Mouse (Mus musculus) CH12.LX (cell line): ENCODE measurements around the gene Meis2. TPM values are rescaled to one million over a fixed set of nuclear protein-coding genes. Genes with fewer than 3 reads are reported as not detected.

Source experiments
- DNase-seq: peaks from one replicate; pipeline ENCODE4 v3.0.0-alpha.2; 2013; ENCODE audit errors: extremely low read depth
- H3K27ac ChIP-seq: 2 replicates; pipeline ENCODE4 v1.5.1; 2012; ENCODE audit warnings: low read depth, mild to moderate bottlenecking, control low read depth, moderate library complexity; ENCODE audit not compliant: insufficient read depth
- H3K27me3 ChIP-seq: replicated peaks from 2 replicates; pipeline ENCODE3; 2012; ENCODE audit warnings: inconsistent platforms
- H3K36me3 ChIP-seq, 2 experiments: replicated peaks in 1 of 2; 2 replicates each; pipeline versions ENCODE3 to v1.6.1; 2012; ENCODE audit warnings: inconsistent platforms in 1 of 2, low read length in 1 of 2, mild to moderate bottlenecking in 1 of 2, mixed read lengths in 1 of 2, moderate library complexity in 1 of 2; ENCODE audit not compliant: control insufficient read depth in 1 of 2, insufficient read depth in 1 of 2
- H3K4me1 ChIP-seq, 2 experiments: 2 replicates each; pipeline ENCODE4 v1.6.1; 2012; ENCODE audit warnings: inconsistent platforms in 1 of 2, moderate library complexity in 1 of 2; ENCODE audit not compliant: insufficient read depth in 2 of 2, control insufficient read depth in 1 of 2
- H3K4me2 ChIP-seq: 2 replicates; pipeline ENCODE4 v1.6.1; 2012; ENCODE audit warnings: low read depth, mild to moderate bottlenecking, control low read depth; ENCODE audit not compliant: poor library complexity, insufficient read depth, severe bottlenecking
- H3K4me3 ChIP-seq, 3 experiments: fragments of 150-350 bp in 1 of 3; sonication (generic) in 1 of 3; replicated peaks in 1 of 3; 2 replicates each; pipeline versions ENCODE3 to v1.5.1; 2011 to 2012; ENCODE audit warnings: low read depth in 2 of 3, low read length in 2 of 3, mild to moderate bottlenecking in 2 of 3, moderate library complexity in 2 of 3, control low read depth in 1 of 3, improper control_type of control experiment in 1 of 3, inconsistent platforms in 1 of 3, mixed read lengths in 1 of 3; ENCODE audit not compliant: poor library complexity in 1 of 3
- H3K79me2 ChIP-seq: replicated peaks from 2 replicates; pipeline ENCODE4 v1.6.1; 2012; ENCODE audit warnings: mild to moderate bottlenecking, moderate library complexity; ENCODE audit not compliant: control insufficient read depth, poor library complexity, insufficient read depth, severe bottlenecking; ENCODE audit errors: extremely low read depth
- H3K9ac ChIP-seq: 2 replicates; pipeline ENCODE4 v1.6.1; 2012; ENCODE audit warnings: low read depth, mild to moderate bottlenecking, control low read depth, moderate library complexity; ENCODE audit not compliant: insufficient read depth
- H3K9me3 ChIP-seq: replicated peaks from 2 replicates; pipeline ENCODE3; 2012; ENCODE audit warnings: low read length, inconsistent platforms, mixed read lengths
- CHD1 ChIP-seq: IDR thresholded peaks from 2 replicates; pipeline ENCODE4 v1.6.1; 2012; ENCODE audit warnings: low read depth, low read length, improper control_type of control experiment, inconsistent platforms
- CHD2 ChIP-seq: IDR thresholded peaks from 2 replicates; pipeline ENCODE4 v1.6.1; 2011; ENCODE audit warnings: low read length, improper control_type of control experiment
- CTCF ChIP-seq, 2 experiments: IDR thresholded peaks in 1 of 2; conservative IDR thresholded peaks in 1 of 2; 2 replicates each; pipeline ENCODE4 v1.5.1; 2011 to 2012; ENCODE audit warnings: low read depth in 2 of 2, low read length in 2 of 2, improper control_type of control experiment in 1 of 2, inconsistent platforms in 1 of 2, mild to moderate bottlenecking in 1 of 2, moderate library complexity in 1 of 2
- E2F4 ChIP-seq: IDR thresholded peaks from 2 replicates; pipeline ENCODE4 v1.6.1; 2011; ENCODE audit warnings: low read depth, low read length, improper control_type of control experiment; ENCODE audit not compliant: insufficient replicate concordance
- EP300 ChIP-seq: IDR thresholded peaks from 2 replicates; pipeline ENCODE4 v1.6.1; 2011; ENCODE audit warnings: low read length, improper control_type of control experiment
- GABPA ChIP-seq: IDR thresholded peaks from 2 replicates; pipeline ENCODE4 v1.6.1; 2012; ENCODE audit warnings: low read depth, low read length, improper control_type of control experiment, inconsistent platforms; ENCODE audit not compliant: insufficient replicate concordance
- IRF4 ChIP-seq: IDR thresholded peaks from 2 replicates; pipeline ENCODE4 v1.6.1; 2014; ENCODE audit warnings: low read depth, mild to moderate bottlenecking, inconsistent platforms, low read length, improper control_type of control experiment
- JUN ChIP-seq: IDR thresholded peaks from 2 replicates; pipeline ENCODE4 v1.6.1; 2011; ENCODE audit warnings: low read depth, mild to moderate bottlenecking, low read length, improper control_type of control experiment, moderate library complexity; ENCODE audit not compliant: insufficient read depth
- JUND ChIP-seq: conservative IDR thresholded peaks from 2 replicates; pipeline ENCODE4 v1.6.1; 2011; ENCODE audit warnings: low read depth, low read length, improper control_type of control experiment
- MAFK ChIP-seq: IDR thresholded peaks from 2 replicates; pipeline ENCODE4 v1.6.1; 2011; ENCODE audit warnings: low read length, improper control_type of control experiment; ENCODE audit not compliant: insufficient replicate concordance
- MAX ChIP-seq: IDR thresholded peaks from 2 replicates; pipeline ENCODE4 v1.6.1; 2011; ENCODE audit warnings: low read length, improper control_type of control experiment
- MXI1 ChIP-seq: IDR thresholded peaks from 2 replicates; pipeline ENCODE4 v1.6.1; 2011; ENCODE audit warnings: mild to moderate bottlenecking, low read depth, low read length, improper control_type of control experiment
- NELFE ChIP-seq: IDR thresholded peaks from 2 replicates; pipeline ENCODE4 v1.6.1; 2011; ENCODE audit warnings: low read depth, low read length, improper control_type of control experiment
- NRF1 ChIP-seq: IDR thresholded peaks from 2 replicates; pipeline ENCODE4 v1.6.1; 2014; ENCODE audit warnings: low read depth, mild to moderate bottlenecking, inconsistent platforms, low read length, improper control_type of control experiment, moderate library complexity
- POLR2AphosphoS2 ChIP-seq: IDR thresholded peaks from 2 replicates; pipeline ENCODE4 v1.6.1; 2011; ENCODE audit warnings: low read depth, low read length, improper control_type of control experiment
- RCOR1 ChIP-seq: conservative IDR thresholded peaks from 2 replicates; pipeline ENCODE4 v1.6.1; 2012; ENCODE audit warnings: low read depth, mild to moderate bottlenecking, inconsistent platforms, low read length, improper control_type of control experiment
- SIN3A ChIP-seq: IDR thresholded peaks from 2 replicates; pipeline ENCODE4 v1.6.1; 2012; ENCODE audit warnings: low read length, improper control_type of control experiment, inconsistent platforms
- TCF12 ChIP-seq: IDR thresholded peaks from 2 replicates; pipeline ENCODE4 v1.6.1; 2014; ENCODE audit warnings: low read depth, mild to moderate bottlenecking, inconsistent platforms, low read length, improper control_type of control experiment
- UBTF ChIP-seq: IDR thresholded peaks from 2 replicates; pipeline ENCODE4 v1.6.1; 2012; ENCODE audit warnings: low read depth, mild to moderate bottlenecking, inconsistent platforms, low read length, improper control_type of control experiment, moderate library complexity
- USF2 ChIP-seq: conservative IDR thresholded peaks from 2 replicates; pipeline ENCODE4 v1.6.1; 2011; ENCODE audit warnings: low read depth, low read length, improper control_type of control experiment
- dilution Hi-C: fragments of 300-500 bp; cut with MboI; formaldehyde crosslinking; loops from 2 replicates; pipeline ENCODE4 v1.14.3; 2020; ENCODE audit warnings: low sequenced_read_pairs; ENCODE audit not compliant: extremely low pct_unique_long_range_greater_than_20kb, extremely low pct_ligation_motif_present
- in situ Hi-C: fragments of 300-500 bp; cut with MboI; formaldehyde crosslinking; loops from 3 replicates; pipeline ENCODE4 v1.14.3; 2019; ENCODE audit warnings: low sequenced_read_pairs, low pct_ligation_motif_present, low pct_unique_long_range_greater_than_20kb, mixed read lengths
- polyA plus RNA-seq: library from polyadenylated mRNA; unstranded; fragments of >175 nt; gene quantifications from 2 replicates; pipeline ENCODE4 v1.2.1, GENCODE M21; 2012; ENCODE audit warnings: low read depth; ENCODE audit not compliant: insufficient read length
- total RNA-seq, 2 experiments: library from RNA; depleted of rRNA; stranded (reverse); fragments of 300-350 nt in 1 of 2; fragments of >200 nt in 1 of 2; gene quantifications; 2 replicates each; pipeline ENCODE4 v1.2.3; 2012 to 2014

Meis2 gene
- total and polyA plus RNA-seq, 3 experiments = not detected

GRCm38 (mm10) chr2:116002354-116002753 lies 63.3 kb downstream of the Meis2 start:
- H3K36me3 ChIP-seq = no peaks in the 10 kb centered on the region
- in situ Hi-C loops = no loop called here
- no peak for DNase-seq
- no peaks in the 10 kb centered on the region for H3K79me2 ChIP-seq
- no peaks in the 10 kb centered on the region for H3K9me3 ChIP-seq
- no peaks in the 10 kb centered on the region for H3K4me1 ChIP-seq
- no peak overlapping the region; the same call in 1 of the 2 replicates for H3K27ac ChIP-seq
- H3K4me3 ChIP-seq = no peak overlapping the region
- H3K9ac ChIP-seq = no peak overlapping the region
- no peak overlapping the region for H3K4me2 ChIP-seq
- no peaks in the 10 kb centered on the region for H3K27me3 ChIP-seq
- no peak for TF ChIP-seq SIN3A
- TF ChIP-seq USF2 = no peak
- TF ChIP-seq CHD1 = no peak
- TF ChIP-seq GABPA = no peak
- TF ChIP-seq UBTF = no peak
- TF ChIP-seq CHD2 = no peak
- TF ChIP-seq NRF1 = no peak
- no peak for TF ChIP-seq NELFE
- TF ChIP-seq JUND = no peak
- no peak for TF ChIP-seq TCF12
- TF ChIP-seq MXI1 = no peak
- TF ChIP-seq RCOR1 = no peak
- dilution Hi-C loops = no loop called here

- dilution Hi-C loops (no loop called here), in situ Hi-C loops (no loop called here)
- no peak overlapping the region for H3K27ac ChIP-seq
Measured at GRCm38 (mm10) chr2:116001352-116002138, 64.1 kb downstream of the Meis2 start.

More at GRCm38 (mm10) chr2:116001352-116002138, 64.1 kb downstream of the Meis2 start:
- DNase-seq = no peak
- Histone ChIP-seq H3K36me3 (no peaks in the 10 kb centered on the region), H3K4me2 (no peak overlapping the region), H3K4me3 (no peak overlapping the region), H3K9me3 (no peaks in the 10 kb centered on the region), H3K4me1 (no peaks in the 10 kb centered on the region), H3K79me2 (no peaks in the 10 kb centered on the region), H3K9ac (no peak overlapping the region), H3K27me3 (no peaks in the 10 kb centered on the region)
- TF ChIP-seq CHD2 (no peak), GABPA (no peak), EP300 (no peak), JUN (no peak), POLR2AphosphoS2 (no peak), MAFK (no peak), MXI1 (no peak), E2F4 (no peak), MAX (no peak), IRF4 (no peak), NRF1 (no peak), CHD1 (no peak), CTCF (conservative IDR thresholded peaks at IDR 0.05 in 1 of 2, IDR thresholded peaks at IDR 0.05 in 1 of 2; ENCODE audit: low read depth in 2 of 2, low read length in 2 of 2) (no peak)
